Mouse (Mus musculus) heart, postnatal 0 days (tissue): ENCODE results near the gene Gm10491. TPM values are rescaled to one million over a fixed set of nuclear protein-coding genes. Genes with fewer than 3 reads are reported as not detected.
A peak's percentile ranks its signal among the peaks of the same experiment; 100 is the strongest.

Source experiments
- ATAC-seq: fragments of 200-750 bp; cut with Nextera tagmentation; 2 replicates; pipeline ENCODE4 v1.8.0; 2017; ENCODE audit warnings: low read depth, moderate number of reproducible peaks, moderate library complexity; ENCODE audit not compliant: insufficient read depth
- DNase-seq: peaks from one replicate; pipeline ENCODE4 v3.0.0-alpha.2; 2016; ENCODE audit warnings: low spot score
- H3K27ac ChIP-seq: fragments of 300-500 bp; sonication (generic); 2 replicates; pipeline ENCODE4 v1.5.1; 2014; ENCODE audit warnings: low read depth, mild to moderate bottlenecking
- H3K27me3 ChIP-seq: fragments of 300-500 bp; sonication (generic); 2 replicates; pipeline ENCODE4 v1.6.1; 2014; ENCODE audit warnings: low read length, mixed read lengths; ENCODE audit not compliant: control insufficient read depth, insufficient read depth
- H3K36me3 ChIP-seq: fragments of 300-500 bp; sonication (generic); replicated peaks from 2 replicates; pipeline ENCODE4 v1.6.1; 2014; ENCODE audit warnings: low read length, mixed read lengths; ENCODE audit not compliant: control insufficient read depth, insufficient read depth
- H3K4me1 ChIP-seq: fragments of 300-500 bp; sonication (generic); 2 replicates; pipeline ENCODE4 v1.6.1; 2014; ENCODE audit warnings: antibody characterized with exemption; ENCODE audit not compliant: control insufficient read depth, insufficient read depth
- H3K4me2 ChIP-seq: fragments of 300-500 bp; sonication (generic); 2 replicates; pipeline ENCODE4 v1.6.1; 2014; ENCODE audit warnings: low read depth, mild to moderate bottlenecking, low read length, moderate library complexity
- H3K4me3 ChIP-seq: fragments of 300-500 bp; sonication (generic); 2 replicates; pipeline ENCODE4 v1.5.1; 2014; ENCODE audit warnings: low read depth, low read length
- H3K9ac ChIP-seq: fragments of 300-500 bp; sonication (generic); replicated peaks from 2 replicates; pipeline ENCODE4 v1.6.1; 2014; ENCODE audit warnings: low read depth, low read length, mixed read lengths
- H3K9me3 ChIP-seq: fragments of 300-500 bp; sonication (generic); replicated peaks from 2 replicates; pipeline ENCODE4 v1.6.1; 2016; ENCODE audit warnings: low read length; ENCODE audit not compliant: control insufficient read depth
- CTCF ChIP-seq: IDR thresholded peaks from 2 replicates; pipeline ENCODE4 v1.5.1; 2016; ENCODE audit warnings: antibody characterized with exemption, control low read depth, low read depth
- EP300 ChIP-seq: IDR thresholded peaks from 2 replicates; pipeline ENCODE4 v1.6.1; 2016; ENCODE audit warnings: antibody characterized with exemption, low read depth
- WGBS: fragments of 180-500 bp; shearing (Covaris S2); extraction: QIAGEN DNeasy Blood & Tissue Kit; methylation state at CpG from one replicate; pipeline ENCODE4 v1.1.7; 2014; 5-methylcytosine and 5-hydroxymethylcytosine counted together
- polyA plus RNA-seq: library from polyadenylated mRNA; unstranded; fragments of >200 nt; fragmentation: Nextera tagmentation; extraction: Ambion mirVana; gene quantifications from 2 replicates; pipeline ENCODE4 v1.2.1, GENCODE M21; 2015
- total RNA-seq: library from RNA; depleted of rRNA; stranded (reverse); fragments of >200 nt; gene quantifications from 2 replicates; pipeline ENCODE4 v1.2.3, GENCODE M21; 2014; ENCODE audit warnings: low replicate concordance

Gm10491 gene
- total and polyA plus RNA-seq, 2 experiments from 2014 or later = not detected

GRCm38 (mm10) chrX:7878007-7878419 is 29.6 kb downstream of the Gm10491 start, which contains the start of gene Pim2:
Pim2 (plus strand) TSS chrX:7878262.
- DNase-seq (peak; percentile 71), ATAC-seq (peak; percentile 92)
- Histone ChIP-seq H3K4me1 (0 out of 2 replicates have a peak, but pooled peaks cover 5% of the 10 kb centered on the region), H3K9me3 (no peaks in the 10 kb centered on the region), H3K4me2 (peak within 1 kb of the TSS; percentile 85), H3K4me3 (peak within 1 kb of the TSS; percentile 50), H3K27me3 (no peaks in the 10 kb centered on the region), H3K36me3 (peaks cover 13% of the 10 kb centered on the region; the same call in 1 of the 2 replicates), H3K9ac (peak within 1 kb of the TSS; percentile 33), H3K27ac (no peak within 1 kb of the TSS)
- WGBS = 12% methylated on average over 37 of the region's 38 CpGs
- TF ChIP-seq EP300 (no peak), CTCF (no peak)

- Histone ChIP-seq H3K9me3 (no peaks in the 10 kb centered on the region), H3K27me3 (no peaks in the 10 kb centered on the region), H3K4me2 (no peak overlapping the region), H3K4me1 (no peaks in the 10 kb centered on the region), H3K4me3 (no peak overlapping the region), H3K27ac (no peak overlapping the region), H3K36me3 (peaks cover 33% of the 10 kb centered on the region), H3K9ac (no peak overlapping the region)
- no peak for DNase-seq
- no peak for ATAC-seq
- WGBS = 52% methylated on average over 3 of the region's 3 CpGs
- TF ChIP-seq CTCF (no peak), EP300 (no peak)
Measured at GRCm38 (mm10) chrX:7869826-7870225, 37.8 kb downstream of the Gm10491 start.

GRCm38 (mm10) chrX:7868506-7868905 is 39.1 kb downstream of the Gm10491 start:
- Histone ChIP-seq H3K4me3 (no peak overlapping the region), H3K36me3 (peaks cover 21% of the 10 kb centered on the region), H3K4me1 (no peaks in the 10 kb centered on the region), H3K27me3 (no peaks in the 10 kb centered on the region), H3K4me2 (no peak overlapping the region), H3K9me3 (no peaks in the 10 kb centered on the region), H3K9ac (no peak overlapping the region), H3K27ac (no peak overlapping the region)
- DNase-seq = no peak
- no peak for ATAC-seq
- WGBS = 54% methylated on average over 2 of the region's 2 CpGs
- TF ChIP-seq CTCF = no peak
- no peak for TF ChIP-seq EP300

- Histone ChIP-seq H3K4me1 (no peaks in the 10 kb centered on the region), H3K27ac (no peak overlapping the region), H3K9me3 (no peaks in the 10 kb centered on the region), H3K4me2 (no peak overlapping the region), H3K4me3 (no peak overlapping the region), H3K36me3 (peaks cover 20% of the 10 kb centered on the region), H3K9ac (no peak overlapping the region), H3K27me3 (no peaks in the 10 kb centered on the region)
- 93% methylated on average over 1 of the region's 1 CpGs for WGBS
- ATAC-seq (no peak), DNase-seq (no peak)
- TF ChIP-seq CTCF = no peak
- TF ChIP-seq EP300 = no peak
Measured at GRCm38 (mm10) chrX:7867141-7867540, 40.5 kb downstream of the Gm10491 start.

- Histone ChIP-seq H3K9me3 (no peaks in the 10 kb centered on the region), H3K4me1 (no peaks in the 10 kb centered on the region), H3K27ac (no peak overlapping the region), H3K4me2 (no peak overlapping the region), H3K36me3 (peaks cover 12% of the 10 kb centered on the region), H3K27me3 (no peaks in the 10 kb centered on the region), H3K4me3 (no peak overlapping the region), H3K9ac (no peak overlapping the region)
- TF ChIP-seq CTCF = no peak
- no peak for TF ChIP-seq EP300
- WGBS = 68% methylated on average over 2 of the region's 2 CpGs
- ATAC-seq (no peak), DNase-seq (no peak)
Measured at GRCm38 (mm10) chrX:7865786-7866185, 41.8 kb downstream of the Gm10491 start.

GRCm38 (mm10) chrX:7865343-7865742 is 42.3 kb downstream of the Gm10491 start:
- no peak for TF ChIP-seq EP300
- TF ChIP-seq CTCF = no peak
- WGBS = 56% methylated on average over 2 of the region's 2 CpGs
- no peaks in the 10 kb centered on the region for H3K9me3 ChIP-seq
- no peak overlapping the region for H3K4me2 ChIP-seq
- no peak overlapping the region for H3K9ac ChIP-seq
- peaks cover 12% of the 10 kb centered on the region for H3K36me3 ChIP-seq
- ATAC-seq = no peak
- H3K4me3 ChIP-seq = no peak overlapping the region
- H3K27me3 ChIP-seq = no peaks in the 10 kb centered on the region
- no peak overlapping the region for H3K27ac ChIP-seq
- no peak for DNase-seq
- H3K4me1 ChIP-seq = no peaks in the 10 kb centered on the region
